Mouse (Mus musculus): ENCODE data around the gene Cdk2ap2. TPM values are rescaled to one million over a fixed set of nuclear protein-coding genes. Genes with fewer than 3 reads are reported as not detected.
A peak's percentile ranks its signal among the peaks of the same experiment; 100 is the strongest.

Gene Cdk2ap2
- total and polyA plus RNA-seq, 2 experiments from 2014 or later, result 57.5 to 64.6 TPM

DNA sequence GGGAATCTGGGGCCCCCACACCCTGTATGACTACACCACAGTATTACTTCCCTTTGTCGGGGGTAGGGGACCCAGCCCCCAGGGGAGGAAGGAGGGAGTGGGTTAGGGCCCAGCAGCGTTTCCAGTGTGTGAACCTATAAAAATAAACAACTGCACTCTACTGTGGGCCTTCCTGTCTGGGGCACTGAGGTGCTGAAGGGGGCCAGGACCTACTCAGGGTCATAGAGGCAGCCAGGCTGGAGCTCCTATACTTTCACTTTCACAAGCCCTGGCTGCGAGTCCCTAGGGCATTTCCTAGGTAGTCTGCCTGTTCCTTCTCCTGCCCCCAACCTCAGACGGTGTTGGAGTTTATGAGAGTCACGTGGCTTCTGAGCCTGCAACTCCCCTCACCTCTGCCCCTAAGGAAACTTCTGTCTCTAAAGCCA lies 16.8 kb downstream of the Cdk2ap2 start:
- no peak overlapping the region for H3K4me2 ChIP-seq (ENCODE audit: low read depth, low read length)
- no peak overlapping the region for H3K4me3 ChIP-seq (ENCODE audit: low read length)
- H3K27me3 ChIP-seq (ENCODE audit: insufficient read depth, low read length), result no peaks in the 10 kb centered on the region
- no peak for TF ChIP-seq CTCF (IDR thresholded peaks at IDR 0.05; ENCODE audit: low read depth)
- WGBS, result 74% methylated on average over 5 of the region's 5 CpGs
- no peak overlapping the region for H3K27ac ChIP-seq
- DNase-seq (ENCODE audit: low spot score) (no peak), ATAC-seq (0 out of 2 replicates have a peak, but pooled peaks have one; percentile 4)
- peaks cover 38% of the 10 kb centered on the region; the same call in 1 of the 2 replicates for H3K36me3 ChIP-seq (ENCODE audit: insufficient read depth, low read length)
- no peaks in the 10 kb centered on the region for H3K9me3 ChIP-seq (ENCODE audit: low read length)
- no peak overlapping the region for H3K9ac ChIP-seq (replicated peaks; ENCODE audit: low read length)
- no peaks in the 10 kb centered on the region for H3K4me1 ChIP-seq (ENCODE audit: insufficient read depth, low read length)

DNA sequence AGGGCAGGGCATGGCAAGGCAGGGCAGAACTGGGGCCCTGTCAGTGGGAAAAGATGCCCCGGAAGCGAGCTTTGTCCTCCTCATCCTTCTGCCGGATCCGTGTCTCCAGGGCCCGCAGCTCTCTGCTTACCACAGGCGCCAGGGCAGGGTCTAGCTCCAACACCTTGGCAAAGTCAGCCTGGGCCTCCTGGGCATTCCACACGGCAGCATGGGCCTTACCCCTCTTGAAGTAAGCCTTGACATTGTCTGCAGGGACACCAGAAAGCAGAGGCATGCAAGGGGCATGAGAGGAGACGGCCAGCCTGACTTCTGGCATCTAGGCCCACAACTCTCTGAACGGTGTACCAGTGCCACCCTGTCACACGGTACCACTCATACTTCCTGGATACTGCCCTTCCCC lies 17.6 kb downstream of the Cdk2ap2 start:
- no peak for ATAC-seq
- H3K36me3 ChIP-seq (ENCODE audit: insufficient read depth, low read length), result peaks cover 33% of the 10 kb centered on the region; the same call in 1 of the 2 replicates
- WGBS, result 86% methylated on average over 10 of the region's 10 CpGs

DNA sequence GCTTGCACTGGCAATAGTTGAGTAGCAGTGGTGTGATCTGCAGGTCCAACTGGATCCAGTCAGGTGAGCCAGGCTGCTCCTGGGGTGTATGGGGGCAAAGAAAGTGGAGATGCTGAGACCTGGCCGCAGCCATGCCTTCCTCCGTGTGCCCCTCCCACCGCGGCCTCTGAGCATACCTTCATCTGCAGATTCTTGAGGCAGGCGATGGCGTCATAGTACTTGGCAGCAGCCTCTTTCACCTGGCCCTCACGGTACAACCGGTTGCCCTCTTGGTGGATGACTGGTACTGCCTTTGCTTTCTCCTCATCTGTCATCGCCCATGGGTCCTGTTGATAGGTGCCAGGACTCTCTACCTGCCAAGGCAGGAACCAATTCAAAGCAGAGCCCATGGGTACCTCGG lies 18.2 kb downstream of the Cdk2ap2 start:
- DNase-seq (ENCODE audit: low spot score) (no peak), ATAC-seq (no peak)
- TF ChIP-seq CTCF (IDR thresholded peaks at IDR 0.05; ENCODE audit: low read depth), result no peak
- no peak overlapping the region for H3K27ac ChIP-seq
- no peaks in the 10 kb centered on the region for H3K27me3 ChIP-seq (ENCODE audit: insufficient read depth, low read length)
- H3K4me2 ChIP-seq (ENCODE audit: low read depth, low read length), result no peak overlapping the region
- H3K4me3 ChIP-seq (ENCODE audit: low read length), result no peak overlapping the region
- H3K4me1 ChIP-seq (ENCODE audit: insufficient read depth, low read length), result peaks cover under 1% of the 10 kb centered on the region; the same call in 1 of the 2 replicates
- H3K9me3 ChIP-seq (ENCODE audit: low read length), result no peaks in the 10 kb centered on the region
- 95% methylated on average over 10 of the region's 10 CpGs for WGBS
- no peak overlapping the region for H3K9ac ChIP-seq (replicated peaks; ENCODE audit: low read length)
- peaks cover 31% of the 10 kb centered on the region; the same call in 1 of the 2 replicates for H3K36me3 ChIP-seq (ENCODE audit: insufficient read depth, low read length)

More for the DNA sequence above, 17.6 kb downstream of the Cdk2ap2 start:
- Histone ChIP-seq H3K27me3 (ENCODE audit: insufficient read depth, low read length) (no peaks in the 10 kb centered on the region), H3K4me1 (ENCODE audit: insufficient read depth, low read length) (no peaks in the 10 kb centered on the region), H3K9me3 (ENCODE audit: low read length) (no peaks in the 10 kb centered on the region), H3K27ac (no peak overlapping the region), H3K4me3 (ENCODE audit: low read length) (no peak overlapping the region), H3K4me2 (ENCODE audit: low read depth, low read length) (no peak overlapping the region), H3K9ac (replicated peaks; ENCODE audit: low read length) (no peak overlapping the region)
- no peak for TF ChIP-seq CTCF (IDR thresholded peaks at IDR 0.05; ENCODE audit: low read depth)
- no peak for DNase-seq (ENCODE audit: low spot score)

DNA sequence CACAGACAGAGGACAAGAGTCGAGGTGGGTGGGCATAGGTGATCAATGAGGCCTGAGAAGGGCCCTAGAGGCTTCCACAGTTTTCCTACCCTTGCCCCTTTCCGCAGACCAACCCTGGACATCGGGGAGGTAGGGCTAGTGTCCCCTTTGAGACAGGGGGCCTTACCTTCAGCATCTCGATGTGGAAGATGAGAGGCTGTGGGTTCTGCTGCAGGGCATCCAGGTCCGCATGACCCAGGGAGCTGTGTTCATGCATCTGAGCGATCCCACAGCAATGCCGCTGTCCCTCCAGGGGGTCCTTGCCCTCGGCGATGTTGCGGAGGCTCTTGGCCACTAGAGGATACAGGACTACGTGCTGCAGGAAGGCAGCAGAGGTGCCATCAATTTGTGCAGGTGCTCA lies 18.8 kb downstream of the Cdk2ap2 start:
- Histone ChIP-seq H3K27ac (no peak overlapping the region), H3K36me3 (ENCODE audit: insufficient read depth, low read length) (peaks cover 31% of the 10 kb centered on the region; the same call in 1 of the 2 replicates), H3K9me3 (ENCODE audit: low read length) (no peaks in the 10 kb centered on the region), H3K27me3 (ENCODE audit: insufficient read depth, low read length) (no peaks in the 10 kb centered on the region), H3K4me2 (ENCODE audit: low read depth, low read length) (no peak overlapping the region), H3K9ac (replicated peaks; ENCODE audit: low read length) (no peak overlapping the region), H3K4me1 (ENCODE audit: insufficient read depth, low read length) (peaks cover 7% of the 10 kb centered on the region), H3K4me3 (ENCODE audit: low read length) (no peak overlapping the region)
- DNase-seq (ENCODE audit: low spot score), result no peak
- no peak for TF ChIP-seq CTCF (IDR thresholded peaks at IDR 0.05; ENCODE audit: low read depth)
- no peak for ATAC-seq
- WGBS, result 75% methylated on average over 11 of the region's 11 CpGs

DNA sequence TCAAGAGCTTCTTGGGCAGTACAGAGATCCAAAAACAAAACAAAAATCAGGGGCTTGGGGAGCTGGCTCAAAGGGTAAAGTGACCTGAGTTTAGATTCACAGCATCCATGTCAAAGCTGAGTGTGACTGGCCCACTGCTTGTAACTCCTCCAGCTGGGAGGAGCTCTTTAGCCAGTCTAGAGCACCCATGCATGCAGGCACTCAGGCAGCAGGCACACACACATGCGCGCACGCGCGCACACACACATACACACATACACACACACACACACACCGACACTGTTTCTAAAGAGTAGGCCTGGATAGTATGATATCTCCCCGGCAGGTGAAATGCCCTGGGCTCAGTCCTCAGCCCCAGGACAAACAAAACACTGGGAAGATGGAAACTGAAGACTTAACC lies 20.0 kb downstream of the Cdk2ap2 start:
- H3K27ac ChIP-seq, result no peak overlapping the region
- no peak for ATAC-seq
- H3K4me1 ChIP-seq (ENCODE audit: insufficient read depth, low read length), result peaks cover 8% of the 10 kb centered on the region
- no peak for TF ChIP-seq CTCF (IDR thresholded peaks at IDR 0.05; ENCODE audit: low read depth)
- no peak overlapping the region for H3K4me3 ChIP-seq (ENCODE audit: low read length)
- no peak for DNase-seq (ENCODE audit: low spot score)
- H3K9me3 ChIP-seq (ENCODE audit: low read length), result no peaks in the 10 kb centered on the region
- H3K9ac ChIP-seq (replicated peaks; ENCODE audit: low read length), result no peak overlapping the region
- over 99% methylated on average over 7 of the region's 7 CpGs for WGBS
- no peaks in the 10 kb centered on the region for H3K27me3 ChIP-seq (ENCODE audit: insufficient read depth, low read length)
- peaks cover 26% of the 10 kb centered on the region; the same call in 1 of the 2 replicates for H3K36me3 ChIP-seq (ENCODE audit: insufficient read depth, low read length)
- no peak overlapping the region for H3K4me2 ChIP-seq (ENCODE audit: low read depth, low read length)

DNA sequence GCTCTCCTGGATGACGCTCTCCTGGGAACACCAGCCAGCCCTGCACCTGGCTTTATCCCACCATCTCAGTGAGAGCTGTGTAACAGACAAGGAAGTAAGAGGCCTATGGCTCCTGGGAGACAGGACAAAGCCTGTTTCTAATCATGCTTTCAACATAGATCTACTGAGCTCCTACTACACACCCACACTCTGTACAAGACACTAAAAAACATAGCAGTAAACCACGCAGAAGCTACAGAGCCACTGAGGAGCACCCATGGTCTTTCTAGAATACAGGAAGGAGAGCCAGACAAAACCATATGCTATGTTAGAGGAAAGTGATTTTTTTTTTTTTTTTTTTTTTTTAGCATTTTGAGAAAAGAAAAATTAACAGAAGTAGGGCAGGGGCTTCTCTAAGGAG lies 21.4 kb downstream of the Cdk2ap2 start:
- peaks cover 8% of the 10 kb centered on the region for H3K4me1 ChIP-seq (ENCODE audit: insufficient read depth, low read length)
- H3K4me3 ChIP-seq (ENCODE audit: low read length), result no peak overlapping the region
- no peak overlapping the region for H3K27ac ChIP-seq
- DNase-seq (ENCODE audit: low spot score) (no peak), ATAC-seq (no peak)
- H3K4me2 ChIP-seq (ENCODE audit: low read depth, low read length), result no peak overlapping the region
- no peaks in the 10 kb centered on the region for H3K9me3 ChIP-seq (ENCODE audit: low read length)
- H3K9ac ChIP-seq (replicated peaks; ENCODE audit: low read length), result no peak overlapping the region
- H3K27me3 ChIP-seq (ENCODE audit: insufficient read depth, low read length), result no peaks in the 10 kb centered on the region
- WGBS, result 97% methylated on average over 2 of the region's 2 CpGs
- no peak for TF ChIP-seq CTCF (IDR thresholded peaks at IDR 0.05; ENCODE audit: low read depth)
- peaks cover 14% of the 10 kb centered on the region; the same call in 1 of the 2 replicates for H3K36me3 ChIP-seq (ENCODE audit: insufficient read depth, low read length)

DNA sequence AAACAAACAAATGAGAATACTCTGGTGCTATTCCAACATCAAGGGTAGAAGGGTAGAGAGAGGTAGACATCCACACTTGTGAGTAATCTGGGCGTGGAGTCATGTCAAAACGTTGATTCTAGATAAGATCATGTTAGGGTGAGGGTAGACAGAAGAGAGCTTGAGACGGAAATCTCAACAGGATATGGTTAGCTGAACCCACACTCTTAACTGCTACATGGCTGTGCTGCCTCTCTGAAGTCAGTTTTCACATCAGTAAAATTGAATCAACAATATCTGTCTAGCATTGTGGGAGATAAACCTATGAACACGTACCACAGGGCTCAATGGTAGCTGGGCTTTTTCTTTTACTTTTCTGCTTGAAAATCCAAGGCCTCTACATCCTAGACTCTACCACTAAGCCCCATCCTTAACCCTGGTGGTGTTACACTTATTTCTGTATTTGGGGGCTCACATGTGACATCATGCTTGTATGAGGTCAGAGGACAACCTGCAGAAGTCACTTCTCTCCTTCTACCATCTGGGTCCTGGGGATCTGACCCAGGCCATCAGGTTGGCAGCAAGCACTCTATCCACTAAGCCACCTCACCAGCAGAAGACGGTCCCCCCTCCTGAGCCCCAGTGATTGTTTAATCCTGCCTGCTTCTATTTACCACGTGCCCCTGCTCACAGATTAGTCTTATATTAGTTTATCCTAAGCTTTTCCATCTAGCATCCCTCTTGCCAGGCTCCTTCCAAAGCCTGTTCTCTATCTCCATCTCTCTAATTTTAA lies 22.9 kb downstream of the Cdk2ap2 start:
- 92% methylated on average over 6 of the region's 6 CpGs for WGBS
- Histone ChIP-seq H3K27ac (no peak overlapping the region), H3K4me2 (ENCODE audit: low read depth, low read length) (peak overlapping the region; percentile 50; the same call in 1 of the 2 replicates), H3K36me3 (ENCODE audit: insufficient read depth, low read length) (peaks cover 10% of the 10 kb centered on the region; the same call in 1 of the 2 replicates), H3K27me3 (ENCODE audit: insufficient read depth, low read length) (no peaks in the 10 kb centered on the region), H3K4me3 (ENCODE audit: low read length) (no peak overlapping the region), H3K4me1 (ENCODE audit: insufficient read depth, low read length) (peaks cover 8% of the 10 kb centered on the region), H3K9me3 (ENCODE audit: low read length) (no peaks in the 10 kb centered on the region), H3K9ac (replicated peaks; ENCODE audit: low read length) (no peak overlapping the region)
- no peak for ATAC-seq
- DNase-seq (ENCODE audit: low spot score), result no peak
- TF ChIP-seq CTCF (IDR thresholded peaks at IDR 0.05; ENCODE audit: low read depth), result no peak
